Mouse (Mus musculus): ENCODE results near the gene Rgs10. TPM values are rescaled to one million over a fixed set of nuclear protein-coding genes. Genes with fewer than 3 reads are reported as not detected.

Gene Rgs10
- polyA plus RNA-seq (2015; fragmentation: Nextera tagmentation; extraction: Ambion mirVana), result 17.8 and 35.8 TPM in 2 replicates

DNA sequence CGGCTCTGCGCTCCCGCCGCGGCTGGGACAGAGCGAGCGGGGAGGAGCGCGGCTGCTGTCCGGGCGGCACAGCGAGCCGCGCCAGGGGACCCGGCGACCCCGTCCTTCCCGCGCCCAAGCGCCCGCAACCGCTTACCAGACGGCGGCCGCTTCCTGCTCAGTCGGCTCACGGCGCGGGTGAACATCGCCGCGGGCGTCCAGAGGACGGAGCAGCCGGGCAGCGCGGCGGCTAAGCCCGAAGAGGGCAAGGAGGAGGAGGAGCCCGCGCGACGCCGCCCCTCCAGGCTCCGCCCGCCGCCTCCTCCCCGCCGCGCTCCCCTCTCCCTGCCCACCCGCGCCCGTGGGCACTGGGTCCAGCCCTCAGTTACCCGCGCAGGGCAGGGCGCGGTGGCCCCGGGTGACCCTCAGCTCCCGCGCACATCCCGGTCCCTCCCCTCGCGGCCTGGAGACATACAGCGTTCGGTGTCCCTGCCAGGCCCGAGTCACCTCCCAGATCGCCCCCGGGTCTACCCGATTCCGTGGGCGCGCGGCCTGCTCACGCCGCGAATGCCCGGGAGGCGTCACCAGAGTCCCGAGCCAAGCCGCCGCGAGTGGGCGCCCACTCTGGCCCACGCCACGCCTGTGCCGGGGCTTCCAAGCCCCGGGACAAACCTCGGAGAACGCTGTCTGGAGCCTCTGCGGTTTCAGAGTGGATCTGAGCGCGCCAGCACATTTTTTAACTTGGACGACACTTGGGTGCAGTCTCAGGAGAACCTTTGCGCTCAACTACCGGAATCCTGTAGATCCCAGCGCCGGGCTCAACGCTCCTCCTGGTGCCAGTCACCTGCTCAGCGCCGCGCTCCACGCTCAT is at the start of gene Rgs10:
TSS of gene Rgs10 (minus strand) at position 829 of the 850 bp plus-strand sequence.

DNA sequence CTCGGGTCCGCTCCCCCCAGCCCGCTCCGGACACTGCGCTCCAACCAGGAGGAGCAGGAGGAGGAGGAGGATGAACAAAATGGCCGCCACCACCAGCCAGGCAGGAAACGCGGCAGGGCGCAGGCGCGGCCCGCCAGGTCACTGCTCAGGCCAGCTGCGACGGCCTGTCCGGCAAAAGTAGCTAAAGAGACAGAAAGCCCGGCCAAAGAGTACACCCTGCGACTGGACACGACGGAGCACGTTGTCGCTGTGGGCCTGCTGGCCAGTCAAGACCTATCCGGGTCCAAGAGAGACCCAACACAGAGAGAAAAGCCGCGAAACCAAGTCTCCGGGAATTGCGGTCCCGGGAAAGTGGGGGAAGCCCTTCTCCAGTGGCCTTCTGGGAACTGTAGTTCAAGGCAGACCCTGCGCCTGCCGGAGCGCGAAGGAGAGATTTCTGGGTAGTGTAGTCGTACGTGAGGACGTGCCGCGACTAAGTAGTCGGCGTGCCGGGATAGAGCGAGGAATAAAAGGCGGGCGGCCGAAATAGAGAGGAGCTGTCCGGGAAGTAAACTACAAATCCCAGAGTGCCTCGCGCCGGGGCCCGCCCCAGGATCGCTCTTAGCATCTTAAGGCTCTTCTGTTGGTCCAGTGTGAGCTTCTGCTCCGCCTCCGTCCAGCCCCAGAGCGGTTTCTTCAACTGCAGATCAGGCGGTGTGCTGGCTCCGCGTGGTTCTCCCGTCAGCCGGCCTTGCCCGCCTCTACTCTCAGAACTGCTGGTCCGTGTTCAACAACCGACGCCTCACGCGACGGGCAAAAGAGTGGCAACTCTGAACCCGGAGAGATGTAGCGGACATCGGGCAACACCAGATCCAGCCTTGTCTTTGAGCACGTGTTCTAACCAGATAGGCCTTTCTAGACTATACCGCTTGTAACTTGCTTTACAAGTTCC is 43.0 kb upstream of the Rgs10 start, which contains the start of gene Tial1:
TSS of gene Tial1 (minus strand) at position 433 of the 931 bp plus-strand sequence.

Other genes with a start within 250 kb of the Rgs10 start
- 4.9 and 7.4 TPM in 2 replicates for gene Cox6a2, start 212.4 kb downstream of the Rgs10 start, polyA plus RNA-seq (2015; fragmentation: Nextera tagmentation; extraction: Ambion mirVana)
- gene Armc5, start 181.4 kb downstream of the Rgs10 start, polyA plus RNA-seq (2015; fragmentation: Nextera tagmentation; extraction: Ambion mirVana), result 10.9 and 15.4 TPM in 2 replicates
- gene 9130023H24Rik, start 180.7 kb downstream of the Rgs10 start, polyA plus RNA-seq (2015; fragmentation: Nextera tagmentation; extraction: Ambion mirVana), result 3.9 and 4.2 TPM in 2 replicates
- 37.9 and 53.6 TPM in 2 replicates for gene Tgfb1i1, start 171.9 kb downstream of the Rgs10 start, polyA plus RNA-seq (2015; fragmentation: Nextera tagmentation; extraction: Ambion mirVana)
- gene Slc5a2, start 153.1 kb downstream of the Rgs10 start, polyA plus RNA-seq (2015; fragmentation: Nextera tagmentation; extraction: Ambion mirVana), result 0.18 and 0.27 TPM in 2 replicates
- 16.8 and 21.2 TPM in 2 replicates for gene BC017158, start 120.6 kb downstream of the Rgs10 start, polyA plus RNA-seq (2015; fragmentation: Nextera tagmentation; extraction: Ambion mirVana)
- gene Tial1, start 43.0 kb upstream of the Rgs10 start, polyA plus RNA-seq (2015; fragmentation: Nextera tagmentation; extraction: Ambion mirVana), result 14.8 and 17.2 TPM in 2 replicates
- 19.4 and 27.2 TPM in 2 replicates for gene Bag3, start 104.9 kb upstream of the Rgs10 start, polyA plus RNA-seq (2015; fragmentation: Nextera tagmentation; extraction: Ambion mirVana)
- 24.6 and 48.9 TPM in 2 replicates for gene Inpp5f, start 192.6 kb upstream of the Rgs10 start, polyA plus RNA-seq (2015; fragmentation: Nextera tagmentation; extraction: Ambion mirVana)